Mouse (Mus musculus) heart, embryonic 11.5 days (tissue): ENCODE measurements around the gene Actl7a. TPM values are rescaled to one million over a fixed set of nuclear protein-coding genes. Genes with fewer than 3 reads are reported as not detected.
A peak's percentile ranks its signal among the peaks of the same experiment; 100 is the strongest.

Experiments used
- ATAC-seq: fragments of 200-750 bp; cut with Nextera tagmentation; replicated peaks from 2 replicates; pipeline ENCODE4 v1.8.0; 2017; ENCODE audit warnings: moderate library complexity; ENCODE audit not compliant: insufficient number of reproducible peaks, low FRiP score, low TSS enrichment
- H3K27ac ChIP-seq: fragments of 300-500 bp; sonication (generic); 2 replicates; pipeline ENCODE4 v1.5.1; 2014; ENCODE audit warnings: mild to moderate bottlenecking, low read depth, low read length
- H3K27me3 ChIP-seq: fragments of 300-500 bp; sonication (generic); 2 replicates; pipeline ENCODE4 v1.6.1; 2014; ENCODE audit warnings: mild to moderate bottlenecking, low read length, mixed read lengths; ENCODE audit not compliant: control insufficient read depth, insufficient read depth
- H3K36me3 ChIP-seq: fragments of 300-500 bp; sonication (generic); 2 replicates; pipeline ENCODE4 v1.6.1; 2014; ENCODE audit warnings: mild to moderate bottlenecking, low read length, moderate library complexity, mixed read lengths; ENCODE audit not compliant: control insufficient read depth, insufficient read depth
- H3K4me1 ChIP-seq: fragments of 300-500 bp; sonication (generic); 2 replicates; pipeline ENCODE4 v1.6.1; 2014; ENCODE audit warnings: low read length; ENCODE audit not compliant: control insufficient read depth, insufficient read depth
- H3K4me2 ChIP-seq: fragments of 300-500 bp; sonication (generic); 2 replicates; pipeline ENCODE4 v1.6.1; 2014; ENCODE audit warnings: mild to moderate bottlenecking, moderate library complexity
- H3K4me3 ChIP-seq: fragments of 300-500 bp; sonication (generic); 2 replicates; pipeline ENCODE4 v1.5.1; 2014; ENCODE audit warnings: low read depth, low read length
- H3K9ac ChIP-seq: fragments of 300-500 bp; sonication (generic); 2 replicates; pipeline ENCODE4 v1.6.1; 2014; ENCODE audit warnings: mild to moderate bottlenecking, low read depth, low read length, moderate library complexity
- H3K9me3 ChIP-seq: fragments of 300-500 bp; sonication (generic); replicated peaks from 2 replicates; pipeline ENCODE4 v1.6.1; 2016; ENCODE audit warnings: low read length; ENCODE audit not compliant: control insufficient read depth
- WGBS: fragments of 180-500 bp; shearing (Covaris S2); extraction: QIAGEN DNeasy Blood & Tissue Kit; methylation state at CpG from one replicate; pipeline ENCODE4 v1.1.7; 2014; ENCODE audit not compliant: insufficient replicate concordance; 5-methylcytosine and 5-hydroxymethylcytosine counted together
- polyA plus RNA-seq: library from polyadenylated mRNA; unstranded; fragments of >200 nt; fragmentation: Nextera tagmentation; extraction: Ambion mirVana; gene quantifications from 2 replicates; pipeline ENCODE4 v1.2.1, GENCODE M21; 2014

The Actl7a gene
- polyA plus RNA-seq, 1 experiment from 2014 or later, result 0.20 TPM

DNA sequence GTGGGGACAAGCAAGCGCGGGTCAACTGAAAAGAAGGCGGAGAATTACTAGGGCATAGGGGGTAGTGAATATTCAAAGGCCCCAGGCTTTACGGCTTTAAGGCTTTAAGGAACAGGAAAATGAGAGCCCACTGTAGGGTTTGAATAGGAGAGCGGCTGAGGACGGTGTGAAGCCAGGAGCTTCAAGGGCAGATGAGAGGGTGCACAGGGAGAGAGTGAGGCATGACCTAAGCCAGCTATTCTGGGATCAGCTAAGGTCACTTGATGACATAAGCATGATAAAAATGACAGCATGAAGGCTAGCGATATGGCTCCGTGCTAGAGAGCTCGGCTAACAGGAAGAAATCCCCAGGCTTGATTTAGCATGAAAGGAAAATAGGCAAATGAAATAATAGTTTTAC lies 23.8 kb upstream of the Actl7a start:
- no peaks in the 10 kb centered on the region for H3K27me3 ChIP-seq
- peaks cover 12% of the 10 kb centered on the region; the same call in 1 of the 2 replicates for H3K4me1 ChIP-seq
- H3K9me3 ChIP-seq, result no peaks in the 10 kb centered on the region
- peak overlapping the region; percentile 36 for H3K4me2 ChIP-seq
- H3K4me3 ChIP-seq, result no peak overlapping the region
- no peak overlapping the region for H3K9ac ChIP-seq
- 32% methylated on average over 9 of the region's 9 CpGs for WGBS
- peak overlapping the region; percentile 83 for H3K27ac ChIP-seq
- H3K36me3 ChIP-seq, result no peaks in the 10 kb centered on the region
- peak; percentile 67; the same call in 1 of the 2 replicates for ATAC-seq

DNA sequence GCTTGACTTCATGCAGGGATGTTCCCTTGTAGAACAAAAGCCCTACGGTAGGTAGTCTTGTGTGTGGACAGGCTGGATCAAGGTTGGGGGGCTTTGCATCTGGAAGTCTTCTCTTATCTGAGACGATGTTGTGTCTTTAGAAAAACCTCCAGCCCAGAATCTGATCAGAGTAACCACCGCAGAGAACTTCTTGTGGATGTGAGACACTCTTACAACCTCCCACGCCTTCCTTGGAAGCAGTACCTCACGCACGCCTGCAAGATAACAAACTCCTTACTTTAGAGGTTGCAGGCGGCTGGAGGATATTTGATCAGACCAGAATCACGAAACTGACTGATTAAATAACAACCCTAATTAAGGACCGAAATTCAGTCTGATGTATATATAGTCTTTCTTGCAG lies 22.8 kb upstream of the Actl7a start:
- Histone ChIP-seq H3K27me3 (no peaks in the 10 kb centered on the region), H3K9me3 (no peaks in the 10 kb centered on the region), H3K4me3 (no peak overlapping the region), H3K9ac (no peak overlapping the region), H3K4me2 (no peak overlapping the region; the same call in 1 of the 2 replicates), H3K4me1 (peaks cover 12% of the 10 kb centered on the region; the same call in 1 of the 2 replicates), H3K36me3 (no peaks in the 10 kb centered on the region), H3K27ac (peak overlapping the region; percentile 83)
- 50% methylated on average over 9 of the region's 9 CpGs for WGBS
- no peak for ATAC-seq

DNA sequence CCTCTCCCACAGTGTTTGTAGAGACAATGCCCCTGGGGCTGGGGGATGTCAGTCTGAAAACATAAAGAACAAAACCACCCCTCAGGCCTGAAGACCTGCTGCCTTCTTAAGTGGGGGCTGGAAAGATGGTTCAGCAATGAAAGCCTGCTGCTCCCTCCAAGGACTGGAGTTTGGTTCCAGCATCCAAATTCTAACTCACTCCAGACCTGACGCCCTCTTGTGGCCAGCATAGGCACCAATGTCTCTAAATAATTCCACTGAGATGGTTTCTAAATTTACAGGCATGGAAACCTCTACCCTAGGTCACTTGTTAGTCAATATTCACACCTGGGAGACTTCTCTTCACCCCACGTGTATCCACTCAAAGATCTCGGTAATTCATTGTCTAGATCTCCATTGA lies 21.7 kb upstream of the Actl7a start:
- no peak for ATAC-seq
- Histone ChIP-seq H3K4me2 (no peak overlapping the region), H3K36me3 (no peaks in the 10 kb centered on the region), H3K9me3 (no peaks in the 10 kb centered on the region), H3K4me3 (no peak overlapping the region), H3K27ac (no peak overlapping the region), H3K27me3 (no peaks in the 10 kb centered on the region), H3K4me1 (peaks cover 12% of the 10 kb centered on the region; the same call in 1 of the 2 replicates), H3K9ac (no peak overlapping the region)
- WGBS, result 27% methylated on average over 3 of the region's 3 CpGs

DNA sequence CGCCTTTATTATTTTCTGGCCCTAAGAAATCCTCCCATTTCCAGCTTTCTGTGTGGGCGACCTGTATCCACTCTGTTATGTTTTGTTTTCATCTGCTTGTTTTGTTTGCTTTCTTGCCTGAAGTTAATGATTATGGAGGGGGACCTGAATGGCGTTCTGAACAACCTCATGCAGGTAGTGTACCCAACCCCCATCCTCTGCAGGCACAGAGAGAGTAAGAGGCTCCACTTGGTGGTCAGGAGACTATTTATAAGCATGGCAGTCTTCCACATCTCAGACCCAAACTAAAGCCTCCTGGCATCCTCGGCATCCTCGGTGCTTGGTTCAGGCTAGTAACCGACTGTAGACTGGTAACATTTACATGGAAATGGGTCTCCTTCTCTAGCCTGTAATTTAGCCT lies 20.9 kb upstream of the Actl7a start:
- no peak for ATAC-seq
- 66% methylated on average over 6 of the region's 6 CpGs for WGBS

DNA sequence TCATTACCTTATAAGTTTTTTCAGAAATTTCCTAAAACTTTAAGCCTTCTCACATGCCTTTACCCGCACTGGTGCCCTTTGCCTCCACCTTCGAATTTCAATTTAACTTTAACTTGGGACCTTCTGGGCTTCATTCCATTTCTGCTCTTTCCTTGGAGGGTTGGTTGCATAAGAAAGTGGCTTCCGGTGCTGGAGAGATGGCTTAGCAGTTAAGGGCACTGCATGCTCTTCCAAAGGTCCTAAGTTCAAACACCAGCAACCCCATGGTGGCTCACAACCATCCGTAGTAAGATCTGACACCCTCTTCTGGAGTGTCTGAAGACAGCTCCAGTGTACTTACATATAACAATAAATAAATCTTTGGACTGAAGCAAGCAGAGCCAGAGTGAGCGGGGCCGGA lies 20.0 kb upstream of the Actl7a start:
- WGBS, result 87% methylated on average over 6 of the region's 6 CpGs

More for the DNA sequence above, 20.9 kb upstream of the Actl7a start:
- Histone ChIP-seq H3K9ac (no peak overlapping the region), H3K4me1 (peaks cover 12% of the 10 kb centered on the region; the same call in 1 of the 2 replicates), H3K36me3 (no peaks in the 10 kb centered on the region), H3K27ac (no peak overlapping the region), H3K4me3 (no peak overlapping the region), H3K4me2 (no peak overlapping the region), H3K27me3 (no peaks in the 10 kb centered on the region), H3K9me3 (0 out of 2 replicates have a peak, but pooled peaks cover 2% of the 10 kb centered on the region)

DNA sequence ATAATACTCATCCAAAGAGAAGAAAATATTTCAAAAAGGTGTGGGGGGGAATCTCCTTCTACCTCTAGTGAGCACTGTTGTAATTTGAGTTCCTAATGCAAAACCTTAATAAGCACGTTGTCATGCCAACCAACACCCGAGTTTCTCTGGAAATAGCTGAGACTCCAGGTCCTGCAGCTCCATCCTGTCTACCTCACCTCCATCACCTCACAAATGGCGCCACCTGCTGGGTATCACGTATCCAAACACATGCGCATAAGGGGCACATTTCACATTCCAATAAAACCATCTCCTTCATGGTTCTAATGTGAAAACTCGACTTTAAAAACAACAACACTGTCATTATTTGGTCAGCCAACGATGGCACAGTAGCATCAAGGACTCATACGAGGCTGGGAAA lies 17.4 kb upstream of the Actl7a start:
- no peak for ATAC-seq

More for the DNA sequence above, 20.0 kb upstream of the Actl7a start:
- Histone ChIP-seq H3K27me3 (no peaks in the 10 kb centered on the region), H3K36me3 (no peaks in the 10 kb centered on the region), H3K9ac (no peak overlapping the region), H3K27ac (no peak overlapping the region), H3K9me3 (0 out of 2 replicates have a peak, but pooled peaks cover 3% of the 10 kb centered on the region), H3K4me1 (peaks cover 12% of the 10 kb centered on the region; the same call in 1 of the 2 replicates), H3K4me2 (no peak overlapping the region), H3K4me3 (no peak overlapping the region)
- ATAC-seq, result no peak

DNA sequence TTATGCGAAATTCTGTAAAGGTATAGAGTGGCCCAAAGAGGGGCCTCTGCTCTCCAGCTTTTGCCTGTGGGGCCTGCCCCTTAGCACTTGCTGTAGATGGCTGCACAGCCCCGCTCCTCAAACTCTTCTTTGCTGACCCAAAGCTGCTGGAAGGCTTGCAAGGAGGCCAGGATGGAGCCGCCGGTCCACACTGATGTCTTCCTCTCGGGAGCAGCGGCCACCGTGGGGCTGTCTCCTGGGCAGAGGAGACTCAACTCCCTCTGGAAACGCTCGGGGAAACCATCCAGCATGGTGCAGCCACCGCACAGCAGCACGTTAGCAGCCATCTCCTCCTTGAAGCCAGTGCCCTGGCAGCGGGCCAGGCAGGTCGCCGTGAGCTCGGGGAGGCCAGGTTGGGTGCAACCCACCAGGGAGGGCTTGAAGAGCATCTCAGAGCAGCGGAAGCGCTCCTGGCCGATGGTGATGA lies 3.2 kb upstream of the Actl7a start, which contains the start of gene Gm26657:
Gene Gm26657 (plus strand): TSS at position 51 of the 466 bp plus-strand sequence.
- H3K4me3 ChIP-seq, result no peak within 1 kb of the TSS
- WGBS, result 85% methylated on average over 18 of the region's 18 CpGs
- ATAC-seq, result no peak
- no peaks in the 10 kb centered on the region for H3K27me3 ChIP-seq
- no peak within 1 kb of the TSS for H3K9ac ChIP-seq
- no peaks in the 10 kb centered on the region for H3K9me3 ChIP-seq
- H3K36me3 ChIP-seq, result no peaks in the 10 kb centered on the region
- no peak within 1 kb of the TSS for H3K4me2 ChIP-seq
- H3K27ac ChIP-seq, result no peak within 1 kb of the TSS
- H3K4me1 ChIP-seq, result no peaks in the 10 kb centered on the region

More for the DNA sequence above, 17.4 kb upstream of the Actl7a start:
- H3K9me3 ChIP-seq, result 0 out of 2 replicates have a peak, but pooled peaks cover 3% of the 10 kb centered on the region
- H3K36me3 ChIP-seq, result no peaks in the 10 kb centered on the region
- H3K27ac ChIP-seq, result no peak overlapping the region
- H3K4me1 ChIP-seq, result 0 out of 2 replicates have a peak, but pooled peaks cover 2% of the 10 kb centered on the region
- H3K9ac ChIP-seq, result no peak overlapping the region
- no peak overlapping the region for H3K4me3 ChIP-seq
- H3K27me3 ChIP-seq, result no peaks in the 10 kb centered on the region
- H3K4me2 ChIP-seq, result no peak overlapping the region
- 52% methylated on average over 8 of the region's 8 CpGs for WGBS

DNA sequence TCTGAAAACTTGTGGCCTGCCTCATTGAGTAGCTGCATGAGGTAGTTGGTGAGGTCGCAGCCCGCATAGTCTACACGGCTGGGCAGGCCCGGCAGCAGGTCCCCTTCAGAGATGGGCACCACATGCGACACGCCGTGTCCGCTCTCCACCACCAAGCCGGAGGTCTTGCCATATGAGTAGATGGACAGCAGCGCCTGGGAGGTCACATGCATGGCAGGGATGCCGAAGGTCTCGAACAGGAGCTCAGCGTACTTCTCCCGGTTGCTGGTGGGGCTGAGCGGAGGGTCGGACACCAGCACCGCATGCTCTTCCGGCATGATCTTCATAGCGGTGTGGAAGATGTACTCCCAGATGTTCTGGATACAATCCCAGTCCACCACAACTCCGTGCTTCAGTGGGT lies 2.6 kb upstream of the Actl7a start:
- H3K27ac ChIP-seq, result no peak overlapping the region
- H3K9me3 ChIP-seq, result no peaks in the 10 kb centered on the region
- ATAC-seq, result no peak
- no peak overlapping the region for H3K4me2 ChIP-seq
- 93% methylated on average over 20 of the region's 20 CpGs for WGBS
- H3K27me3 ChIP-seq, result no peaks in the 10 kb centered on the region
- no peaks in the 10 kb centered on the region for H3K4me1 ChIP-seq
- H3K36me3 ChIP-seq, result no peaks in the 10 kb centered on the region
- H3K9ac ChIP-seq, result no peak overlapping the region
- no peak overlapping the region for H3K4me3 ChIP-seq

DNA sequence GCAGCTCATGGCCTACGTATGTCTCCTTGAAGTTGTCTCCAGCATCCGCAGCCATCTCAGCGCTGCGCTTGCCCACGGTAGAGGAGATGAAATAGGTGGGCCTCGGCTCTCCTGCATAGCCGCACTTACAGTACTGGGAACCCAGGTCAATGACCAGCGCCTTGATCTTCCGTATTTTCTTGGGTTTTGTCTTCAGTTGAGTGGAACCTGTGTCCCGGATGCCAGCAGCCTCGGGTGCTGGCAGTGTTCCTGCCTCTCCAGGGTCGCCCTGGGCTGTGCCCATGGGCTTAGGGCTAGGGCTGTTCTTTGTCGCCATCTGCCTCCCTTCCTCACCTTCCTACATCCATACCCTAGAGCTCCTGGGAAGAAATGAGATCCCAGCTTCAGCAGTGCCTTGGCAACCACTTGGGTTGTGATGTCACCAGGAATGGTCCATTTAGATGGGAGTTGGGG lies 2.1 kb upstream of the Actl7a start, which contains the start of gene Actl7b:
Gene Actl7b (minus strand): TSS at position 403 of the 453 bp plus-strand sequence.
- no peak within 1 kb of the TSS for H3K27ac ChIP-seq
- no peaks in the 10 kb centered on the region for H3K27me3 ChIP-seq
- no peak within 1 kb of the TSS for H3K9ac ChIP-seq
- H3K4me3 ChIP-seq, result no peak within 1 kb of the TSS
- 89% methylated on average over 13 of the region's 13 CpGs for WGBS
- peaks cover 3% of the 10 kb centered on the region for H3K36me3 ChIP-seq
- ATAC-seq, result no peak
- no peaks in the 10 kb centered on the region for H3K4me1 ChIP-seq
- H3K9me3 ChIP-seq, result no peaks in the 10 kb centered on the region
- H3K4me2 ChIP-seq, result no peak within 1 kb of the TSS
